Mouse (Mus musculus) naive thymus-derived CD4-positive, alpha-beta T cell, adult 2 months (primary cell): ENCODE results near the gene Map3k19.
A peak's percentile ranks its signal among the peaks of the same experiment; 100 is the strongest.

Experiments used
- DNase-seq: peaks from one replicate; pipeline ENCODE4 v3.0.0-alpha.2; 2011; ENCODE audit warnings: low read depth

Gene Map3k19

DNA sequence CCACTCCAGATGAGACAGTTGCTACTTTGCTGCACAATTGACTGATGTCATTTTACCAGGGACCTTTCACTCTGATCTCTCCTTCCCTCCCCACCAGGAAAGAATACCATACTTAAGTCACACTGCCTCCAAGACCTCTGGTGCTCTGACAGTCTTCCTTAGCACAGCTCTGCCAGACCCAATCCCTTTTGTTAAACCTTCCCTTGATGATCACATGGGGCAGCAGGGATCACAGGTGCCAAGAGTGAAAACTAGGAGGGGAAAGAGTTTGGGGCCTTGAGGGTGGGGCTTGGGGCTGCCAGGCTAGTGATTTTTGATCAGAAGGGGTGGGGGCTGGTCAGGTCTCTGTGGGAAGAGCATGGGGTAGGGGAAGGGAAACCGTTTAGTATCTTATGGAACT is 58.1 kb downstream of the Map3k19 start:
- DNase-seq = no peak

DNA sequence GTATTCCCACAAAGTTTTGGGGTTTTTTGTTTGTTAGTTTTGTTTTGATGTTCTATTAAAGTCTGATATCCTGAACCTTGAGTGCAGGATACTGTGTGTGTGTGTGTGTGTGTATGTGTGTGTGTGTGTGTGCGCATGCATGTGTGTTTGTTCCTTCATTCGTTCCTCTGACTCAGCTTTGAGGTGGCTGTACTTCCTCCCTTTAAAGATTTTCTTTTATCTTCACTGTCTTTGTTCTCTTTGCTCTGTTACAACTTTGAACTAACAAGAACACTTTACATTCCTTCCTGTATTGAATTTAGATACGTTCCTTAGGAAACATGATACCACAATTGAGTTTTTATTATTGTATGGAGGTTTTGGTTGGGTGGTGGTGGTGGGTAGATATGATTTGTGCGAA is 58.5 kb downstream of the Map3k19 start:
- DNase-seq = peak; percentile 87

DNA sequence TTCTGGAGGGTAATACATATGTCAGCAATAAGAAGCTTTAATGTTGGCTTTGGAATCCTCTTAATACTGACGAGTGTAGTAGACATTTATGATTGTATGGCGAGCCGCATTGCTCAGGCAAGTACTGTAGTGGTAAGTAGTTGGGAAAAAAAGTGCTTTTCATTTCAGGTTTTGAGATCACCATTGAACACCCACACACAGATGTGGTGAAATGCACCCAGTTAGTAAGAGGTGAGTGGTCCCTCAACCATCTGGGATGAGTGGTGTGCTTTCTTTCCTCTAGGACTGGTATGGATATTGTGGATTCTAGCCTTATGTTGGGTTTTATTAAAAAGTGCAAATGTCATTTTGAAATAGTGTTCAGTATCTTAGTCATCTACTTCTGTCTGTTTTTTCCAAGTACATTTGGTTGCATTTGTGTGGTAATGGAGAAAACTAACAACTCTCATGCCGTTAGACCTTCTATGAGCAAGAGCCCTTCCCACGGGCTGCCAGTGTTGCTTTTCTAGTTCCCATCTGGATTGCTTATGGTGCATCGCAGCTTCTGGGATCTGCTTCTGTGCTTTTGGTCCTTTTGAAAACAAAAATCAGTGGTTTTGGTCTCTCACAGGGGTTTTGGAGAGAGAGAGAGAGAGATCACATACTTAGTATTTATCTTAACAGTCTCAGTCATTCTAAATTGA is 59.6 kb downstream of the Map3k19 start:
- DNase-seq = no peak

DNA sequence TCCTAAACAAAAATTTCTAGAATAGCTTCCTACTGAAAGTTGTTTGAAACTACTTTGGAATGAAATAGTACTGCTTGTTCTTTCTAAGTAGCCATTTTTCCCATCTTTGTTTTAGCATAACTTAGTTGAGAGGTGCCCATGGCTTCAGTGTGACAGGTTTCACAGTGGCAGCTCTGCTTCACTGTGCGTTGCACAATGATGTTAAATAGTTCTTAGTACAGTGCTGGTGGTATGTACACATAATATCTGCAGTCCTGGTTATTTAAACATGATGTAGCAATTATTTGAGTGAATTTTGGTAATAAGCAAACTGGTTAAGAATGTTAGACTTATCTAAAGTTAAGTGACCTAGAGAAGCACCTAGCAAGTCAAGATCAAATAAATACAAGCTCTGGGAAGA is 61.4 kb downstream of the Map3k19 start:
- no peak for DNase-seq

DNA sequence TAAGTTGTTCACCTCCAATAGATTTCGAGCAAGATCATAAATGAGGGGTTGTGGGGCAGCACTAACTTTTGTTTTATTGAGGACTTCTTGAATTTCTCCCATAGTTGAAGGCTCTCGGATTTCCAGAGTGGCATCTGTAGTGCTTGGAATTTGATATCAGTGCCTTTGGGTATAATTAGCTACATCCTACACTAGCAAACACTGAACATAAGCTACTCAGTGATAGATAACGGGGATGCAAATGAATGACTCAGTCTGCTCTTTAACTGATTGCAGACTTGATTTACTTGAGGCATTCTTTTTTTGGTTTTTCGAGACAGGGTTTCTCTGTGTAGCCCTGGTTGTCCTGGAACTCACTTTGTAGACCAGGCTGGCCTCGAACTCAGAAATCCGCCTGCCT is 65.9 kb downstream of the Map3k19 start:
- no peak for DNase-seq

DNA sequence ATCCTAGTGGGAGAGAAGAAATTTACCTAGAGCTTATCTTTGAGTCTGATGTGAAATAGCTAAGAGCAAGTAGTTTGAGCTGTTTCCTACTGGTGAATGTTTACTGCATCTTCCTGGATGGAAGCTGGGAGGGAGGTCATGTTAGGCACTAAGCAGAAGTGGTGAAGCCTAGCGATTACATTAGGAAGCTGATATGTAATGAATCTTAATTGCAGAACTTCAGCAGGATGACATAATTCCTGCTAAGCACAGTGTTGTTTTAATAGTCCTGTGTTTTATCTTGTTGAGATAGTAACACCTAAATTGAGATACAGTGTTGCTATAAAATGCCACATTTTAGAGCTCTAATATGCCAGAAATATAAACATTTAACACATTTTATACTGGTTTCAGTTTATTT is 68.9 kb downstream of the Map3k19 start:
- no peak for DNase-seq

DNA sequence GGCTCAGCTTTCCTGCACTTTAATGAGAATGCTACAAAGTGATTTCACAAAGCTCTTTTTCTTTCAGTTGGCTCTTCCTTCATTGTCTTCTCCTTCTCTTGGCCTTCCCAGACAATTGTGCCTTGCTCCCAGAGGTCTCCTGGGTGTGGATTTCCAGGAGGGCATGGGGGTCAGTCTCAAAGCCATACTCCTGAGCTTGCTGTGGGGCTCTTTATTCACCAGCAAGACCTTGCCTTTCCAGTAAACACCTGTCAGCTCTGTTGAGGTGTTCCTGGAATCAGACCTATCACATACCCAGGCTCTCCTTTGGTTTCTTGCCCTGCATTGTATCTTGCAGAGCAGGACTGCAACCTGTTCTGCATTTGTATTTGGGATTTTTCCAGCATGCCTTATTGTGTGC is 71.0 kb downstream of the Map3k19 start:
- DNase-seq = no peak

DNA sequence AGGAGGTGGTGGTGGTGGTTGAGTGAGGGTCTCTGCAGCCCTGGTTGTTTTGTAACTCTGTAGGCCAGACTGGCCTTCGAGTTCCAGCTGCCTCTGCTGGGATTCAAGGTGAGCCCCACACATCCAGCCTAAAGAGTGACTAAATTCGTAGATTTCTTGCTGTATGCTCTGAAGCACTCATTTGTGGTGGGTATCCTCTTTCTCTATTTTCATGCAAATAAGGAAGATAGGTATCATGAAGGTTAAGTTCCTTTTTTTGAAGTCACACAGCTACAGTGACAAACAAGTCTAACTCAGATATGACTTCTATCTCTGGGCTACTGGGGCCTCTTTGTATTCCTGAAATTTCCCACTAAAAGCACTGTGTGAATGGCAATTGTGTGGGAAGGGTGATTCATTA is 74.0 kb downstream of the Map3k19 start:
- DNase-seq = no peak

DNA sequence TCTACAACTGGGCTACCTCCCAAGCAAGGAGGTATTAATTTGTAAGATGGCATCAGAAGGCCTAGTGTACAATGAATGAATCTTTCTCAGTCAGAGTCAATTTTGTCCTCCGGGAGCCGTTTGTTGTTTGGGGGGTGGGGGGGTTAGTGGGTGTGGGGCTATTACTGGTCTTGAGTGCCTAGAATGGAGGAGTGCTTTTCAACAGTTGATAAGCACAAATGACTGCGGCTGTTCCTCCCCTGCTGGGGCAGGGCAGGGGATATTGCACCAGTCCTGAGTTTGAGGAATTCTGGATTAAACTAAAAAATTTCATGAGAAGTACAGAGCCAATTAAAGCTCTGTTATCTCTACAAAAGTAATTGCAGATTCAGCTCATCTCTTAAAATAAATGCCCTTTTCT is 74.7 kb downstream of the Map3k19 start:
- DNase-seq = no peak

DNA sequence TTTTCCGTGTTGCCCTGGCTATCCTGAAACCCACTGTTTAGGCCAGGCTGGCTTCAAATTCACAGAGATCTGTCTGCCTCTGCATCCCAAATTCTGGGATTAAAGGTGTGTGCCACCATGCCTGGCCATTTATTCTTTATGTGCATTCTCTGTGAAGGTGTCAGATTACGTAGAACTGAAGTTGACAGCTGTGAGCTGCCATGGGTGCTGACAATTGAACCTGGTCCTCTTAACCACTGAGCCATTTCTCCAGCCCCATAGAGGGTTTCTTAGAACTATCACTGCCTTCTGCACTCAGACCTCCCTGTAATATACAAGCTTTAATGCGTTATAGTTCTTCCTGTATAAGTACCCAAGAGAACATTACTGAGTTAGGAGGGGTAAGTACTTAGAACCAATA is 76.2 kb downstream of the Map3k19 start:
- no peak for DNase-seq

DNA sequence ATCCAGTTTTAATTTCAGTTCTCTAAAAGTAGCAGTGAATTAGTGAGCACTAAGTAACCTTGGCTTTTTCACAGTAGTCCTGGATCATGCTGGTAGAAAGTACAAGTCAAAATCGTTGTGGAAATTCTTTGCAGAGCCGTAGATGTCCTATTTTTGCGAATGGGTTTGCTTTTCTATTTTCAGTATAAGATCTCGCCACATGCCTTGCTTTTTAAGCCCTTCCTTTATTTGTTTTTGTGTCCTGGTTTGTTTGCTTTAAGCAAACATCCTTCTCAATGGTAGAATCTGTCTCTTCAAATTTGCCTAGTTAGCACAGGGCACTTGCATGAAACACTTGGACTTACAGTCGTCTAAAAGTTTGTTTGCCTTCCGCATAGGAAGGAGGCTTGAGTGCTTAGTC is 78.6 kb downstream of the Map3k19 start:
- DNase-seq = no peak

DNA sequence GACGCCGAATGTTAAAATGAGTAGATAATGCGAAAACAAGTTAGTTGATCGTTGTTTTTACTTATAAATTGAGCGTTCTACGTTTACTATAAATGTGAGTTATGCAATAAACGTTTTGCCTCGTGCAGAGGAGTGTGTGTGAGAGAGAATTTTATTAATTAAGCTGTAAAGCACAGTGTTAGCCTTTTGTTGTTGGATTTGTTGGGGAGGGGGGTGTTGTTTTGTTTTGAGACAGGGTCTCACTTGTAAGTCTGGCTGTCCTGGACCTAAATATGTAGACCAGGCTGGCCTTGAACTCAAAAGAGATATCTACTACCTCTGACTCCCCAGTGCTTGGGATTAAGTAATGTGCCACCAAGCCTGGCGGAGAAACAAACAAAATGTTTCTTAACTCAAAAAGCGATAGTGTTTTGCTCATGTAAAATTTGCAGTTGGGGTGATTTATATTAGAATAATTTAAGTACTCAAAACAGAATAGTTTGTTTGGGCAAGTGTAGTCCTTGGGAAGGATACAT is 79.6 kb downstream of the Map3k19 start:
- DNase-seq = no peak

DNA sequence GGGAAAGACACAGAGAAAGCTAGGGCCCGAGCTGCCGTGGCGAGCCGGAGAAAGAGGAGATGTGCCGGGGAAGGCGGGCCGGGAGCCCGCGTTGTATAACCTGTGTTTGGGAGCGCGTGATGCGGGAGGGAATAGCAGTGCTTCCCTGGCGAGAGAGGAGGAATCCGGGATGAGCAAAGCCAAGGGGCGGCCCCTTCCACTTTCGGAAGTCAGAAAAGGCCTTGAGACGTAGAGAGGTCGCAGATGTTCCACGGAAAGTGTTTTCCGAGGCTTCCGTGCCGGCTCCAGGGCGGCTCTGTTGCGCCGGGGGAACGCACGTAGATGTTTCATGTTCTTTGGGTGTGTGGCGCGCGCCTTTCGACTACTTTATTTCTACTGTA is 80.3 kb downstream of the Map3k19 start:
- no peak for DNase-seq

DNA sequence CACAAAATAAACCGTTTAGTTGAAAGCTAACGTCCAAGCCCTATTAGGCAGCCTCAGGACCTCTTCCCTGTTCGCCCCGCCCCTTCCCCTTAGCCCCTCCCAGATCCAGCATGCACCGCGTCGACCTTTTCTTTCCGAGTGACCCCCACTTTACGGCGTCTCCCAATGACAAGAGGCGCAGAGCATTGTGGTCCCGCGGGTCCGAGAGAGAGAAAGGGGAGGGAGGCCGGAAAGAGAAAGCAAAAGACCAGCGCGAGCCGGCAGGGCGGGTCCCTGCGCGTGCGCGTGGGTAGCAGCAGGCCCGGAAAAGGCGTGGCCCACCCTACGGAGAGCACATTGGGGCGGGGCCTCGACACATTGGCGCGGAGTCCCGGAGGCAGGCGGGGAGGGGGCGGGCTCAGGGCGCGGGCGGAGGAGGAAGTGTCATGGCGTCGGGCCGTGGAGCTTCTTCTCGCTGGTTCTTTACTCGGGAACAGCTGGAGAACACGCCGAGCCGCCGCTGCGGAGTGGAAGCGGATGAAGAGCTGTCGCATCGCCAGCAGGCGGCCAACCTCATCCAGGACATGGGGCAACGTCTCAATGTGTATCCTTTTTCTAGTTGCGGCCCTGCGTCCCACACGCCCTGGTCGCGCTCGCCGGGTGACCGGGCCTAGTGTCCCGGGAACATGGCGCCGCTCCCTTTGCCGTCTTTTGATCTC is 80.9 kb downstream of the Map3k19 start, which contains the start of gene Ccnt2:
Gene Ccnt2 (plus strand): TSS at position 362 of the 698 bp plus-strand sequence.
- peak; percentile 99 for DNase-seq

DNA sequence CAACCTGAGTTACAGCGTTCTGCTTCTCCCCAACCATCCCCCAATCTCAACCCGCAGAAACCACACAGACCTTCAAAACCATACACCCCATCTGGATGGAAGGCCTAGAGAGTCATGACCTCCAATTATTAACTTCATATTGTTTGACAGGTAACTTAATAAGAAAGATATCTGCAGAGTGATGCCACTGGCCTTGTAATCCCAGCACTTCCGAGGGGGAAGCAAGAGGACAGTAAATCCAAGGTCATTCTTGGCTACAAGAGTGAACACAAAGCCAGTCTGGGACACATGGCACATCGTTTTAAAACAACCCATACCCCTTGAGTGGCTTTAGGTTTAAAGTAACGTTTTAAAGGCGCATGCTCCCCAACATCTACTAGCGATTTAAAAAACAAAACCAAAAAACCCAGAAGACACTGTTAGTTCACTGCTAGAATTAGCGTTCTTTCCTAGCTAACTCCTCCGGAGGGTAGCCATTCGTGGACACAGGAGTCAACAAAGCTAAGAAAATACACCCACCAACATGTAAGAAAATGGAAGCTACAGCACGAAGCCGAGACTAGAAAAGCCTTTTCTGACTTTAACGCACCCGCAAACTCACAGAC is 81.5 kb downstream of the Map3k19 start:
- no peak for DNase-seq

DNA sequence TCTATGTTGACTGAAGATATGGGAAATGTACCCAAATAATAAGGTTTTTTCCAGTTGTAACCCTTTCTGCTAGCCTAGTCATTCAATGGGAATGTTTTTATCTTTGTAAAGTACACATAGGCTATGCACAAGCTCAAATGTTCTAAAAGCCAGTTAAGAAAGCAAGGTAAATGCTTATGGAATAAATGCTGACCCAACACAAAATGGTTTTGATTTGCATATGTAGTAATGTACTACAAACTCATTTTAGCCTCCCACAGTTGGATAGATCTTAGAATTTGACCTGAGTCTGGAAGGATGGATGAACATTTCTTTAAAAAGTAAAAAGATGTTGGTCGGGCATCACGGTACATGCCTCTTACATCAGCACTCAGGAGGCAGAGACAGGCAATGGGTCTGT is 88.1 kb downstream of the Map3k19 start:
- DNase-seq = no peak

DNA sequence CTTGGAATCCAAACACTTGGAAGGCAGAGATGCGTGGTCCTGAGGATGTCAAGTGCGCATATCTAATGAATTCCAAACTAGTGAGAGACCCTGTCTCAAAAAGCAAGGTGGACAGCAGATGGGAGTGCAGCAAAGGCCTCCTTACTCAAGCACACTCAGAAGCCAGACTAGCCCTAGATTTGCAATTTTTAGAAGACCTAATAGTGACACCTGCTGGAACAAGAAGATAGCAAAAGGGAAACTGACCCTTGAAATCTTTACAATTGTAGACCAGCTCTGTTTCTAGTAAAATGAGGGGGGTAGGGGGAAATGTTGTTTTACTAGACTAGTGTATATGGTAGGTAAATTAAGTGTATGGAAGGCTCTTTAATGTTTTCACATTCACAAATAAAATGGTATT is 89.4 kb downstream of the Map3k19 start:
- DNase-seq = no peak
